Mouse (Mus musculus): ENCODE measurements around the gene Sirt7.

- no peak for TF ChIP-seq CTCF (IDR thresholded peaks at IDR 0.05; ENCODE audit: low read depth, low read length)
- TF ChIP-seq POLR2A (IDR thresholded peaks at IDR 0.05; ENCODE audit: insufficient read depth, low read length), result no peak
Measured at GRCm38 (mm10) chr11:120581490-120582267, 43.4 kb downstream of the Sirt7 start, which contains the start of gene Arhgdia.
